Mouse (Mus musculus) neutrophil, adult 5-6 weeks (primary cell): ENCODE results near the gene Inca1. TPM values are rescaled to one million over a fixed set of nuclear protein-coding genes. Genes with fewer than 3 reads are reported as not detected.

Source experiments
- ATAC-seq: fragments of 151-379, 151-347 bp; 2 replicates; pipeline ENCODE4 v1.8.0; 2017; ENCODE audit warnings: mild to moderate bottlenecking, moderate TSS enrichment; ENCODE audit not compliant: insufficient number of reproducible peaks, poor library complexity, low FRiP score, severe bottlenecking; ENCODE audit errors: extremely low read depth
- total RNA-seq: library from RNA; stranded (forward); fragments of 200-1000 nt; gene quantifications from 2 replicates; pipeline ENCODE4 v1.2.3, GENCODE M21; 2017

Inca1 gene
- total RNA-seq, 1 experiment from 2014 or later, result not detected

DNA sequence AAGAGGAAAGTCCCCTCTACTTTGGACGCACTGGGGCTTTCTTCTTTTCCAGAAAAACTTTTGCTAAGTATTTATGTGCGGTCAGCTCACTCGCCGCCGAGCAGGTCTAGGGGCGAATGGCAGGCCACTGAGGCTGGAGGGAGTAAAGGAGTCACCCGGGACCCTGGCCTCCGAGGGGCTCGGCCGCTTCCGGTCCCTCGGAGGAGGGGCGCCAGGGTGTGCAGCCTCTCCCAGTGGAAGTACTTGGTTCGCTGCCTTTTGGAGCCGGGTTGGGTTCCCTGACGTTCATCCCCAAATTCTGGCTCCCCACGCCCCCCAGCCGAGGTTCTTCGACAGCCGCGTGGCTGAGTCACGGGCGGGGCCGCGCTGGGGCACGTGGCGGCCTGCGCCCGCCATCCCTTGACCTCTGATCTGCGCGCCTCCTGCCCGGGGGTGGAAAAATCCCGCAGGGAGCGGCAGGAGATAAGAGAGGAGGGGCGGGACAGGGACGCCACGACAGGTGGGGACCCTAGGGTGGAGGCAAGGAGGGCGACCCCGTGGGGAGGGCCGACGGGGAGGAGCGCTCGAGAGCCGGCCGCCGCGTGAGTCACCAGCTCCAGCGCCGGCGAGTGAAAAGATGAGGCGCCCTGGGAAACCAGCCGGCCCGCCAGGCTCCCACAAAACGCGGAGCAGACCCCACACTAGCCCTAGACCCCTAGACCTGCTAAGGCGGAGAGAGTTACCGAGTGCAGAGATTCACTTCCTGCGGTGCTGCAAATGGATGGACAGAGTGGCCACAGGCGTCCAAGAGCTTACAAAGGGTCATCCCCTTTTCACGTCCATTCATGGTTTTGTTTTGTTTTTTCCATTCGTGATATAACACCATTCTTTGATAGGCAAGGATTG, 44.1 kb downstream of the Inca1 start:
- no peak for ATAC-seq

- ATAC-seq, result no peak
These were observed 44.9 kb downstream of the Inca1 start for GRCm38 (mm10) chr11:70654923-70655570.

DNA sequence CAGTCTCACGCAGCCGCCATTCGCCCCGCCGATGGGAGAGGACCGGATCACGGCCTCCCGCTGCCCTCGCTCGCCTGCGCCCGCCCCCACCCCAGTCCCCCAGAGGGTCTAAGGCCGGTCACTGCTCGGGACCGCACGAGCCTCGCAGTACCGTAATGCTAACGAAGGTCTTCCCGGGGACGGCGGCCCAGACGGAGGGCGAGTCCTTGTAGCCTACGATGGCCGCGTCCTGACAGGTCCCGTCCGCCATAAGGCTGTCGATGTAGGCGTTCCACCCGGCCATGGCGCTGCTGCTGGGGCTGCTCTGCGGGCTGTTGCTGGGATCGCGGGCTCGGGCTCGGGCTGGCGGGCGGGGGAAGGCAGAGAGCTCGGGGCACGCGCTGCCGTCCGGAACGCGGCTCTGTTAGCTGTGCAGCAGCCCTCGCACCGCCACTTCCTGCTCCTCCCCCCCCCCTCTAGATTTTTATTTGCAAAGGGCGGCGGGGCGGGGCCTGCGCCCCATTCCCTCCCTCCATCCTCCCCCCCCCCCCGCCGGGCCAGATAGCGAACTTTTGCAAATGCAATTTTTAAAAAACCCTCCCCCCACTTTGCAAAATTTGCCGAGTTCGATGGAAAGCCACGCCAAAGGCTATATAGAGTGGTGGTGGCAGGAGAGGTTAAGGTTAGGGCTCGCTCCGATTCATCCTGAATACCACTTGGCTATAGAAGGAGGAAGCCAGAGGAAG, 45.6 kb downstream of the Inca1 start, which contains the start of gene Pfn1:
Gene Pfn1 (minus strand): TSS at position 447 of the 725 bp plus-strand sequence.
- peak; percentile 55 for ATAC-seq

DNA sequence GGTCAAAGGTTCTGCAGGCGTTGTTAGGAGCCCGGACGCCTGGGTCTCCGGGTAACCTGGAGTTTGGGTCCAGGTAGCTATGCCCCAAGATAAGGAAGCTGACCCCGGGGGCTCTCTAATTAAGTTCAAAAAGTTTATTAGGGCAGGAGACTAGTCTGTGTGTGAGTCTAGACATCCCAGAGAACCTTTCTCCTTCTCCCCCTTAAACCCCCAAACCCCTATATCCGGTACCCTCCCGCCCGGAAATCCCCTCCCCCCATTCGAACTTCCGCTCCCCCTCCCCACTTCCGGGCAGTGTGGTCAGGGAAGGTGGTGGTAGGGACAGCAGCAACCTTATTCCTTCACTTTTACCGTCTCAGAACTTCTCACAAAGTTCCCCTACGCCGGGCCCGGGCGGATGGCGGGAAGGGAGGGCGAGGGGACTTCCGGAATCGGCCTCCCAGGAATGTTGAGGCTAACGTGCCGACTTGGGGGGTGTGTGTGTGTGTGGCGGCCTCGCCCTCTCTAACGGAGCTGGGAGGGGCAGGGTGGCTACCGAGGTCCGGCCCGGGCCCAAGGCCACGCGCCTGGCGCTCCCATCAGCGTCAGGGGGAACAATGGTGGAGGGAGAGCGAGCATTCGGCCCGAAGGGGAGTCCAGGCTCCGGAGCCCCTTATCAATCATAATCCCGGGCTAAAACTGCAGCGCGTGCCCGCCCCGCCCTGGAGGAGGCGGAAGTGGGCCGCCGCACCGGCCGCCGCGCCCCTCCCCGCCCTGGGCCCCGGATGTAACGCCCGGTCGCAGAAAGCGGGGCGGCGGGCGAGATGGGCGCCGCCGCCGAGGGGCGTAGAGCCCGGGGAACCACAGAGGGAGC, 46.4 kb downstream of the Inca1 start:
- ATAC-seq, result no peak

GRCm38 (mm10) chr11:70652884-70653344, 47.0 kb downstream of the Inca1 start:
- ATAC-seq, result peak; percentile 14; the same call in 1 of the 2 replicates

DNA sequence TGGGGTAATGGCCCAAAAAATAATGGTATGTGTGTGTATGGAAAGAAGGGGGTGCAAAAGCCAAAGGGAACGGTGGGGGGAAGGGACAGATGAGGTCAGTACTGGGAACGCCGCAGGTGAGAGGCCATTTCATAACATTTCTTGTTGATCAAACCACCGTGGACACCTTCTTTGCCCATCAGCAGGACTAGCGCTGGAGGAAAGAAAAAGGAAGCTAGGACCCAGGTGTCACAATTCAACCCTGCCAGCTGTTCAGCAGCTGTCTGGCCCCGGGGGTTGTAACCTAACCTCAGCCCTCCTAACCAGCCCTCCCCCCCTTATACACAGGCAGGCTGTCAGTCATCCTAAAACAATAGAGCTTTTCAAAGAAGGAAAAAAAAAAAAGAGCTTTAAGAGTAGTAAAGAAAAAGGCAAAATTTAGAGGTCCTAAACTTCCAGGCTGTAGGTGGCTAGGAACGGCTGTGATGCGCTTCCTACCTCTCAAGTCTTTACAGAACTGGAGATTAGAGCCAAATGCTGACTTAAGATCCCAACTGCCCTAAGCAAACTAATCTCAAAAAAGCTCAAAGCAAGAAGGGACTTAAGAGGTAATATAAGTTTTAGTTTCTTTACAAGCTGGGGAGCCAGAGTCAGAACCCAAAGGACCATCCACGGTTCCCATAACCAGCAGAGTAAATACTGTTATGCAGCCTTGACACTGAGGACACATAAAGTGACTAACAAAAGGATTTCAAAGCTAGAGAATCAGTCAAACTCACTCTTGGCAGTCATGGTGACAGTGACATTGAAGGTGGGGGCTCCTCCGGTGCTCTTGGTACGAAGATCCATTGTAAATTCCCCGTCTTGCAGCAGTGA, 47.7 kb downstream of the Inca1 start:
- no peak for ATAC-seq

- ATAC-seq, result no peak
These were observed 48.6 kb downstream of the Inca1 start for GRCm38 (mm10) chr11:70651391-70651790.

- ATAC-seq, result peak; percentile 31; the same call in 1 of the 2 replicates
These were observed 49.4 kb downstream of the Inca1 start for GRCm38 (mm10) chr11:70650322-70651175.

- ATAC-seq, result no peak
These were observed 50.7 kb downstream of the Inca1 start for GRCm38 (mm10) chr11:70649185-70649734.

GRCm38 (mm10) chr11:70648512-70648911, 51.4 kb downstream of the Inca1 start:
- ATAC-seq, result no peak

DNA sequence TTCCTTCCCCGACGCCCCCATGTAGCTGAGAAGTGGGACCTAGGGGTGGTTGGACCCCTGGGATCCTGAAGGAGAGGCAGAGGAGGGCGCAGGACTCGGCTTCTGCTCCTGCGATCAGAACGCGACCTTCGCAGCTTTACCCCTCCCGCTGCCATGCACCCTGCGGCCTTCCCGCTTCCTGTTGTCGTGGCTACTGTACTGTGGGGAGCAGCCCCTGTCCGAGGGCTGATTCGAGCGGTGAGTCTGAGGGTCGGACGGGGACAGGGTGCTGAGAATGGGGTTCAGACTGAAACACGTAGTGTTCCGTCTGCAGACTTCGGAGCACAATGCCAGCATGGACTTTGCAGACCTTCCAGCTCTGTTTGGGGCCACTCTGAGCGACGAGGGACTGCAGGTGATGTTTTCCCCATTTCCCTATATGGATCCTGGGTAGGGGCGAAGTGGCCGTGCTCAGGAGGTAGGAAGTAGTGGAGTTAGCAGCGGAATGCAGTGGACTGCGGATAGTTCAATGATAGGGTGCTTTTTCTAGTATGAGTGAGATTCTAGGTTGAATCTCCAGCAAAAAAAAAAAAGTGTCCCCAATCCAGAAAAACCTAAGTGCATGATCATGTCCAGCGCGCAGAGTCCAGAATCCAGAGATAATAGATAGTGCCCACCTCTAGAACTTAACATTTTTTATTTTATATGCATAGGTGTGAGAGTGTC, 52.1 kb downstream of the Inca1 start:
- no peak for ATAC-seq

DNA sequence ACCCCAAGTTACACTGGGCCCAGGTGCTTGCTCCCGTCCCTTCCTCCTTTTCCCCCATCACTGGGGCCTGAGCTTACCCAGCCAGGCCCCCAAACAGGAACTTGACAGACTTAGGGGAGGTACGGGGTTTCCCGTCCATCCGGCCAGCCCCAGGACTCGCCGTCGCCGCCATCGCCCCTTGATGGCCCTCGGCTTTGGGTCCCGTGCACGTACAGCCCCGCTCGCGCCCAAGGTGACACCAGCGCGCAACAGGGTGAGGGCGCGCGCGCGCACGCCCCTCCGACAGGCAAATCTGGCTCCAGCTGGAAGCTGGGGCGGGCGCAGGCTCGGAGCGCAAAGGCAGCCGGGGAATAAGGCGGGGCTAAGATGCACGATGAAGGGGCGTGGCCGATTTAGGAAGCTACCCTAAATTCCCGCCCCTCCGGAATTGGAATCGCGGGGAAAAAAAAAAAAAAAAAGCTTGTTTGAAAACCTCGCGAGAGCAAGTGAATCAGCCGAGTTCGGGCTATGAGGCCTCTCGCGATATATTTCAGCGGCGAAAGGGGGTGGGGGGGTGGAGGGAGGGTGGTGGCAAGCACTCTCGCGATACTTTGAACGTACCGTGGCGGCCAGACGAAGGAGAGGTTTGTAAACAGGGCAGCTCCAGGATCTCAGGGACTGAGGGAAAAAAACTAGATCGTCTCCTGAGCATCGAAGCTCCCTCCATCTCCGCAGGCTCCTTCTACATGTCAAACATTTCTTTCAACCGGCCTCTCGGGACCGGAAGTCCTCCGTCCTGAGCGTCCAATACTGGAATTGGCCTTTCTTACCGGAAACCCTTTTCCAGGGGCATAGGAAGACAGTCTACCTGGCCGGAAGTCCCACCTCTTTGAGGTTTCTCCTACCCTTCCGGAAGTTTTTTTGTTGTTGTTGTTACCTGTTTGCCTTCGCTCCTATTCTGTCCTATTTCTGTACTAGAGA, 53.0 kb downstream of the Inca1 start, which contains the start of the genes Rnf167 and Slc25a11:
Gene Rnf167 (plus strand): TSS at position 545 of the 960 bp plus-strand sequence.
Gene Slc25a11 (minus strand): TSS at position 789 of the 960 bp plus-strand sequence.
- ATAC-seq, result peak; percentile 67

GRCm38 (mm10) chr11:70646259-70646555, 53.7 kb downstream of the Inca1 start:
- no peak for ATAC-seq

DNA sequence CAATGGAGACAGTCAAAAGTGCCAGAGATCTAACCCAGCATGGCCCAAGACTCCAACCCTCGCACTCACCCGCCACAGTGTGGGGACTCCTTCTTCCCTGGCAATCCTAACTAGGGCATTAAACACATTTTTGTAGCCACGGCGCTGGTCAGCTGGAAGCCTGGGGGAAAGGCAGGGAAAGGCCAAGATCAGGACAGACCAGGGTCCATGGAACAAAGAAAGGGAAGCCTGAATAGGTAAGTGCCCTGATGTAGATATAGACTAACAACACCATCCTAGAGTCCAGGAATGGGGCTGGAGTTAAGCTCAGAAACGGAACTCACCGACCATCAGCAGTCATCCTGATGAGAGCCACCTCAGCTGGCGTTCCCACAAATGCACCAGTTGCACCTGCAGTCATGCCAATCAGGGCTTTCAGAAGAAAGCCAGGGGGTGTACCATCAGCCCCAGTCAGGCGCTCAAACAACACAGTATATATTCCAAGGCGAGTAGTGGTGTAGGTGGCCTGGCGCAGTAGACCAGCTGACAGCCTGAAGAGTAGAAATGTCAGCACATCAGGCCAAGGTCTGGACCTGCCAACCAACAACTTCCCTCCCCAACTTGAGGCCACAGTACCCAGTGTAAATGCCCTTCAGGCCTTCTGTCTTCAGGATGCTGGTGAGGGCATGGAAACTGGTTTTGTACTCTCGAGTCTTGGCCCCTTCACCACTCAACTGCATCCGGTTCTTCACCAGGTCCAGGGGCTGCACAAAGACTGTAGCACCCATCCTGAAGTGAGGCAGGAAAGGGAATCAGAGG, 54.3 kb downstream of the Inca1 start:
- no peak for ATAC-seq
